Mouse (Mus musculus): Measurements from ENCODE around the gene Atp6ap1l.
A peak's percentile ranks its signal among the peaks of the same experiment; 100 is the strongest.

Atp6ap1l gene

DNA sequence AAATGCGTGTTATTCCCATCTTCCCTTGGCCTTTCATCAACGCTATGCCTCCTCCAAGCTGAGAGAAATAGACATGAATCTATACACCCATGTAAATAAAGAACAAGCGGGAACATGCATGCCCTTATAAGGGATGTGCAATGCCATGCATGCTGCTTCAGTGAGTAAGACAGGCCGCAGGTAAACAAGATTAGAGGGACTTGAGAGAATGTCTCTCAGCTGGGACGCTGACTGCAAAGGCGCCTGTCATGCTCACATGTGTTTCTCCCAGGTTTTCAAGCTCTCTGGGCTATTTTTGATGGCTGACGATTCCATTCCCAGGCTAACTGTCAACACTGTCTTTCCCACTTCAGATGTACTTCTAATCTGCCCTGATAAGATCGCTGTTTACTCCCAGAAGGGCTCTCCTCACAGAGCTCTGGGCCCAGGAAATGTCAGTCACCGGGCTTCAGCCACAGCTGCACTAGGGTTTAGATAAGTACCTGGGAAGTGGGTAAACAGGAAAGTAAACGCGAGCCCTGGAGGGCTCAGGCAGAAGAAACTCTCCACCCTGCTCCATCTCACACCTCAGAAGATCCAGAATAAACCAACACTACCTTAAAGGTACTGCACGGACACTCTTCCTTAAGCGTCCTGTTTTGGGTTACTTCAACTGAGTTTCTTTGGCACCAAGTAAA is 19.2 kb downstream of the Atp6ap1l start:
- peak; percentile 6 for DNase-seq (ENCODE audit: low spot score)

DNA sequence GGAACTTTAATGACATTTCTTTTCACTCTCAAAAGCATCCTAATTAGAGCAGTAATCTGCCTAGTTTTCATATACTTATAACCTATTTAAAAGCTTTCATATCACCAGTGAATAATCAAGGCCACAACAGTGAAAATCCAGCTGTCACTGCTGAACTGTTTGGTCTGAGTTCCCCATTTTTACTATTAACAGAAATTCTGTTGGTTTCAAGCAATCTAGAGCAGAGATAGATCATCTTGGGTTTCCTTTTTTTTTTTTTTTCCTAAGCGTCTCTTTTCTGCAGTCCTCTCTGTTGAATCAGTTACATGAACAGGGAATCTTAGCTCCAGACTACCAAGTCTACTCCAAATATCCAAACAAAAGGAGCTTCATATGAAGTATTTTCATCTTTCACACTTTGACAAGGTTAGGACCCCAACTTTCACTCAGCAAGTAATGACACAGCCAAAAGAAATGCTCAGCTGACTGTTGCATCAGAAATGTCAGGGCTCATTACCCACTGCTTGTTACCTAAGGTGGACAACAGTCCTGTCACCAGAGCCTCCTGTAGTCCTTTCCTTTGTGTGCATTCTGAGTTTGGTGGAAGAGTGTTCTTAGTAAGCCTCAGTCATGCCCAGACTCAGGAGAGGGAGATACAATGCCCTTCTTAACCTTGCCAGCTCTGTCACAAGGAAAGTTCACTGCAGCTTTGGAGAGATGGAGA is 23.3 kb downstream of the Atp6ap1l start:
- DNase-seq (ENCODE audit: low spot score) = no peak

DNA sequence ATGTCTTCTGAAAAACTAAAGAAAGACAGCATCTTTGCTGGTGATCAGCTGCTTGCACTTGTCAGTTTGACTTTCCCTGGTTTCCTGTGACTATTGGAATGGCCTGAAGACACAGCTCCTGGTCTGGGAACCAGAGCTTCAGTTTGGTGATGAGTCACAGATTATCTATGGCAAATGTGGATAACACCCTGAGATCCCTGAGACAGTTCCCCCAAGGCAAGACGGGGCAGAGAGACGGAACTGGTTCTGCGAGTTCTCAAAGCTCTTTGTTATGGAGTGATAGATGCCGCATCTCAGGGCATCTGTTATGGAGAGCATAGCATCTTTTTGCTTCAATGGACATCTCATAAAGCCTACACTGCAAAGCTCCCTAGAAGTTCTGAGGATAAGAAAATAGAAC is 33.6 kb downstream of the Atp6ap1l start:
- DNase-seq (ENCODE audit: low spot score) = no peak

GRCm38 (mm10) chr13:90869157-90869556 is 36.0 kb downstream of the Atp6ap1l start:
- no peak for DNase-seq (ENCODE audit: low spot score)

- DNase-seq (ENCODE audit: low spot score) = no peak
These were observed 43.0 kb downstream of the Atp6ap1l start for GRCm38 (mm10) chr13:90862138-90862537.

- DNase-seq (ENCODE audit: low spot score) = no peak
These were observed 44.2 kb downstream of the Atp6ap1l start for GRCm38 (mm10) chr13:90860888-90861431.

DNA sequence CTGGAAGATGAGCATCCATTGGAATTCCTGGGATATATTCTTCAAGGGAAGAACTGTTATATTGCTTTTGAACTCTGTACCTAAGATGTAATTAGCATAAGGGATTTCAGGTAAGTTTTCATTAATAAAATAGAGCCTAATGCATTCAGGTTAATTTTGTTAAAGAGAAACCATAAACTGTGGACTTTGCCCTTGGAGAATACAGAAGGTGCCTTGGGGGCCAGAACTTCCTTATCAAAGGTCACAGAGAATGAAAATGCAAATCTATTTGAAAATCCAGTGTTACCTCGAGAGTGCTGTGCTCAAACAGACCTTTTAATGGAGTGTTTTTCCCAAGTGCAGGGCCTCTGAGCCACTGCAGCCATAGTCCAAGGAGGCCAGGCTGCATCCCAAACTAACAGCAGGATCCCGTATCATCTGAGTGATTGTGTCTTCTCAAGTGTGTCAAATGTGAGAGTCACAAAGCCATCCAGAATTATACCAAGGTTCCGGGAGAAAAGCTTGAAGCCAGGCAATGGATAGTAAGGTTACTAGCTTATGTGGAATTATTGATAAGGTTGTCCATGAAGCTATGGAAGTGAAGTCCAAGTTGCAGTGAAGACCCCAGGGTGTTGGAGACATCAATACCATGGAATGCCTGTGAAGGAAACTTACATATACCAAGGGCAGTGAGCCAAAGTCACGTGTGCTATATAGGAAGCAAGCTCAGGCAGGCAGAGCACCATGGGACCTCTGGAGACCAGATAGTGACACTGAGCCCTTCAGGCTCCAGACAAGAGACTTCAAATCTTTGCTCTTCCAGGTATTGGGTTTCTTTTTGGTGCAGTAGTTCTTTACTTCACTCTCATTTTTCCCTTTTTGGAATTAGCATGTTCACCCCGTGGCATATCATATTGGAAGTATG is 52.2 kb downstream of the Atp6ap1l start:
- DNase-seq (ENCODE audit: low spot score) = no peak

DNA sequence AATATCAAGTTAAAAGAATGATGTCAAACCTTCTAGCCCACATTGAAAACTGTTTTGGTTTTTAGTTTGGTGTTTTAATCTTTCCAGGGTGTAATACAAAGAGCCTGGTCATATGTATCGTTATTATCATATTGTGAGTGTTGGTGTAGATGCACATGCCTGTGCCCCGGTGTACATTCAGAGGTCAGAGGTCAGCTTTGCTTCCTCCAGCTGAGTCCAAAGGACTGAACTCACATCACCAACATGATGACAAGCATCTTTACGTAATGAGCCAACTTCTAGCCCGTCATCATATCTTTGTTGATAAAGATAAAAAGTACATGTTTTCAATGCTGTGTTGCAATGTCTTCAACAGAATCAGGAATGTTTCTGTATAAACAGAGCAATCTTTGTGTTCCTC is 53.4 kb downstream of the Atp6ap1l start:
- DNase-seq (ENCODE audit: low spot score) = no peak

GRCm38 (mm10) chr13:90844191-90844590 is 61.0 kb downstream of the Atp6ap1l start:
- no peak for DNase-seq (ENCODE audit: low spot score)

DNA sequence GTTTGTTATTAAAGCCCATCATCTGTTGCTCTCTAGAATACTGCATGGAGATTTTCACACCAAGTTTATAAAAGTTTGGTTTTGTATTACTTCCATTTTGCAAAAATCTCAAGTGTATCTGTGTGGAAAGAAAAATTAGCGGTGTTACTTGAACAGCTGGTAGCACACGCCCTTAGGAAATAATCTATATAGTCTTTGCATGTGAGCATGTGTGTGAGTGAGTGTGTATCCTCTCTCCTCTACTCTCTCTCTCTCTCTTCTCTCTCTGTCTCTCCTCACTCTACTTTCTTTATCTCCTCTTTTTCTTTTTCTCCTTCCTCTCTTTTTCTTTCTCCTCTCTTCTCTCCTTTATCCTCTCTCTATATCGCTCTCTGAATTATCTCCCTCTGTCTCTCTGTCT is 61.7 kb downstream of the Atp6ap1l start:
- no peak for DNase-seq (ENCODE audit: low spot score)

- no peak for DNase-seq (ENCODE audit: low spot score)
These were observed 64.0 kb downstream of the Atp6ap1l start for GRCm38 (mm10) chr13:90841213-90841553.

- DNase-seq (ENCODE audit: low spot score) = peak; percentile 7
These were observed 64.5 kb downstream of the Atp6ap1l start for GRCm38 (mm10) chr13:90840530-90841212.

- DNase-seq (ENCODE audit: low spot score) = no peak
These were observed 71.4 kb downstream of the Atp6ap1l start for GRCm38 (mm10) chr13:90833641-90834207.
